Mouse (Mus musculus): ENCODE results near the gene Barhl1.

Gene Barhl1

GRCm38 (mm10) chr2:28910877-28911276 is 5.6 kb downstream of the Barhl1 start:
- DNase-seq, result no peak

GRCm38 (mm10) chr2:28909818-28910710 is 6.4 kb downstream of the Barhl1 start:
- DNase-seq, result no peak

- no peak for DNase-seq
Observed at GRCm38 (mm10) chr2:28909186-28909817, 7.2 kb downstream of the Barhl1 start.

- no peak for DNase-seq
Observed at GRCm38 (mm10) chr2:28908389-28909153, 7.9 kb downstream of the Barhl1 start.

GRCm38 (mm10) chr2:28907691-28908388 is 8.6 kb downstream of the Barhl1 start:
- DNase-seq, result no peak

GRCm38 (mm10) chr2:28905561-28905960 is 10.9 kb downstream of the Barhl1 start:
- no peak for DNase-seq

- no peak for DNase-seq
Observed at GRCm38 (mm10) chr2:28904786-28905185, 11.7 kb downstream of the Barhl1 start.

- no peak for DNase-seq
Observed at GRCm38 (mm10) chr2:28903871-28904270, 12.6 kb downstream of the Barhl1 start.

- DNase-seq, result no peak
Observed at GRCm38 (mm10) chr2:28902291-28902690, 14.2 kb downstream of the Barhl1 start.

GRCm38 (mm10) chr2:28897340-28897899 is 19.0 kb downstream of the Barhl1 start:
- DNase-seq, result no peak

GRCm38 (mm10) chr2:28895876-28896275 is 20.6 kb downstream of the Barhl1 start:
- DNase-seq, result no peak

- no peak for DNase-seq
Observed at GRCm38 (mm10) chr2:28893526-28893925, 22.9 kb downstream of the Barhl1 start.

GRCm38 (mm10) chr2:28892796-28893195 is 23.7 kb downstream of the Barhl1 start:
- no peak for DNase-seq

- no peak for DNase-seq
Observed at GRCm38 (mm10) chr2:28884914-28885313, 31.6 kb downstream of the Barhl1 start.

- no peak for DNase-seq
Observed at GRCm38 (mm10) chr2:28882826-28883485, 33.5 kb downstream of the Barhl1 start.

- DNase-seq, result no peak
Observed at GRCm38 (mm10) chr2:28882047-28882446, 34.4 kb downstream of the Barhl1 start.

- no peak for DNase-seq
Observed at GRCm38 (mm10) chr2:28881275-28881674, 35.2 kb downstream of the Barhl1 start.

- DNase-seq, result no peak
Observed at GRCm38 (mm10) chr2:28875554-28875953, 40.9 kb downstream of the Barhl1 start.

GRCm38 (mm10) chr2:28867495-28867894 is 49.0 kb downstream of the Barhl1 start:
- peak; percentile 80 for DNase-seq

- DNase-seq, result no peak
Observed at GRCm38 (mm10) chr2:28863857-28864256, 52.6 kb downstream of the Barhl1 start.

- DNase-seq, result no peak
Observed at GRCm38 (mm10) chr2:28860678-28861423, 55.6 kb downstream of the Barhl1 start.

Measured in cerebellum, adult 11-12 months (tissue).